Mouse (Mus musculus) lung, adult 2 months (tissue): ENCODE results near the gene Galnt10.

ENCODE experiments used
- CTCF ChIP-seq: fragments of 200-500 bp; IDR thresholded peaks from 2 replicates; pipeline ENCODE4 v1.5.1; 2011; ENCODE audit warnings: mild to moderate bottlenecking, low read length, control low read depth; ENCODE audit not compliant: insufficient read depth
- POLR2A ChIP-seq: fragments of 200-500 bp; IDR thresholded peaks from 2 replicates; pipeline ENCODE4 v1.6.1; 2011; ENCODE audit warnings: low read depth, mild to moderate bottlenecking, control low read depth, low read length, borderline replicate concordance; ENCODE audit errors: extremely low read depth

DNA sequence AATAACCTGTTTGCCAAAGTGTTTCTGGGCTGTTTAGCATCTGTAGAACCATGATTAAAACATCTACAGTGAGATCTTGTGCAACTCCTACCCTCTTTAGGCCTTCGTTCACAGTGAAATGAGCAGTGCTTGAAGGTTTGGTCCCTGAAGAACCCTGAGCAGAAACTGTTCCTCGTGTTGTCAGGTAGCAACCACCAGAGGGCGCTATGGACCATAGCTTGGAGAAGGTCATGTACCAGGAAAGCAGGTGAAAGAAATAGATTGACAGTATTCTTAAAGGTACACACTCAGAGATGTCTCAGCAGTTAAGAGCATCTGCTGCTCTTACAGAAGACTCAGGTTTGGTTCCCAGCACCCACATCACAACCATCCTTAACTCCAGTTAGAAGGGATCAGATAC, 142.7 kb downstream of the Galnt10 start:
- TF ChIP-seq CTCF (peak; percentile 77), POLR2A (no peak)
